Mouse (Mus musculus) embryonic facial prominence, embryonic 12.5 days (tissue): ENCODE results near the gene Kcnk1. TPM values are rescaled to one million over a fixed set of nuclear protein-coding genes. Genes with fewer than 3 reads are reported as not detected.

ENCODE experiments used
- ATAC-seq: fragments of 200-750 bp; cut with Nextera tagmentation; 2 replicates; pipeline ENCODE4 v1.8.0; 2017; ENCODE audit not compliant: insufficient number of reproducible peaks, insufficient read depth, low FRiP score, low TSS enrichment
- H3K27ac ChIP-seq: fragments of 300-500 bp; sonication (generic); 2 replicates; pipeline ENCODE4 v1.5.1; 2016; ENCODE audit warnings: mild to moderate bottlenecking
- H3K27me3 ChIP-seq: fragments of 300-500 bp; sonication (generic); 2 replicates; pipeline ENCODE4 v1.6.1; 2016; ENCODE audit warnings: mild to moderate bottlenecking, moderate library complexity
- H3K36me3 ChIP-seq: fragments of 300-500 bp; sonication (generic); 2 replicates; pipeline ENCODE4 v1.6.1; 2016; ENCODE audit warnings: mild to moderate bottlenecking
- H3K4me1 ChIP-seq: fragments of 300-500 bp; sonication (generic); 2 replicates; pipeline ENCODE4 v1.6.1; 2016
- H3K4me2 ChIP-seq: fragments of 300-500 bp; sonication (generic); replicated peaks from 2 replicates; pipeline ENCODE4 v1.6.1; 2016; ENCODE audit warnings: mild to moderate bottlenecking, moderate library complexity
- H3K4me3 ChIP-seq: fragments of 300-500 bp; sonication (generic); 2 replicates; pipeline ENCODE4 v1.5.1; 2016; ENCODE audit warnings: mild to moderate bottlenecking
- H3K9ac ChIP-seq: fragments of 300-500 bp; sonication (generic); 2 replicates; pipeline ENCODE4 v1.6.1; 2016; ENCODE audit warnings: mild to moderate bottlenecking, moderate library complexity
- H3K9me3 ChIP-seq: fragments of 300-500 bp; sonication (generic); 2 replicates; pipeline ENCODE4 v1.6.1; 2016; ENCODE audit warnings: mild to moderate bottlenecking, moderate library complexity
- WGBS: fragments of 180-500 bp; shearing (Covaris S2); methylation state at CpG from one replicate; pipeline ENCODE4 v1.1.7; 2016; 5-methylcytosine and 5-hydroxymethylcytosine counted together
- polyA plus RNA-seq: library from polyadenylated mRNA; unstranded; fragments of >200 nt; fragmentation: Nextera tagmentation; extraction: Ambion mirVana; gene quantifications from 2 replicates; pipeline ENCODE4 v1.2.1, GENCODE M21; 2016

Kcnk1 gene
- polyA plus RNA-seq, 1 experiment from 2014 or later = 23.8 TPM

GRCm38 (mm10) chr8:126023706-126024305, 28.8 kb downstream of the Kcnk1 start:
- H3K27me3 ChIP-seq = no peaks in the 10 kb centered on the region
- ATAC-seq = no peak
- H3K36me3 ChIP-seq = no peaks in the 10 kb centered on the region
- no peak overlapping the region for H3K4me2 ChIP-seq
- no peaks in the 10 kb centered on the region for H3K9me3 ChIP-seq
- 77% methylated on average over 3 of the region's 3 CpGs for WGBS
- H3K9ac ChIP-seq = no peak overlapping the region
- H3K4me1 ChIP-seq = no peaks in the 10 kb centered on the region
- no peak overlapping the region for H3K27ac ChIP-seq
- H3K4me3 ChIP-seq = no peak overlapping the region

GRCm38 (mm10) chr8:126024891-126025290, 29.9 kb downstream of the Kcnk1 start:
- WGBS = 88% methylated on average over 16 of the region's 16 CpGs
- ATAC-seq = no peak
- Histone ChIP-seq H3K4me3 (no peak overlapping the region), H3K36me3 (no peaks in the 10 kb centered on the region), H3K9me3 (no peaks in the 10 kb centered on the region), H3K4me1 (no peaks in the 10 kb centered on the region), H3K9ac (no peak overlapping the region), H3K27me3 (no peaks in the 10 kb centered on the region), H3K4me2 (no peak overlapping the region), H3K27ac (no peak overlapping the region)

- WGBS = 89% methylated on average over 9 of the region's 9 CpGs
- H3K27me3 ChIP-seq = no peaks in the 10 kb centered on the region
- no peak overlapping the region for H3K4me3 ChIP-seq
- H3K4me2 ChIP-seq = no peak overlapping the region
- H3K9ac ChIP-seq = no peak overlapping the region
- no peak for ATAC-seq
- H3K27ac ChIP-seq = no peak overlapping the region
- no peaks in the 10 kb centered on the region for H3K4me1 ChIP-seq
- no peaks in the 10 kb centered on the region for H3K9me3 ChIP-seq
- H3K36me3 ChIP-seq = no peaks in the 10 kb centered on the region
Observed at GRCm38 (mm10) chr8:126026121-126026520, 31.2 kb downstream of the Kcnk1 start.

- no peaks in the 10 kb centered on the region for H3K9me3 ChIP-seq
- no peak overlapping the region for H3K9ac ChIP-seq
Observed at GRCm38 (mm10) chr8:126026584-126026983, 31.6 kb downstream of the Kcnk1 start.

GRCm38 (mm10) chr8:126027486-126027885, 32.5 kb downstream of the Kcnk1 start:
- Histone ChIP-seq H3K4me1 (no peaks in the 10 kb centered on the region), H3K4me3 (no peak overlapping the region), H3K4me2 (no peak overlapping the region), H3K9me3 (no peaks in the 10 kb centered on the region), H3K36me3 (no peaks in the 10 kb centered on the region), H3K27me3 (no peaks in the 10 kb centered on the region), H3K9ac (no peak overlapping the region), H3K27ac (no peak overlapping the region)
- WGBS = 85% methylated on average over 6 of the region's 6 CpGs
- no peak for ATAC-seq

More at GRCm38 (mm10) chr8:126026584-126026983, 31.6 kb downstream of the Kcnk1 start:
- H3K36me3 ChIP-seq = no peaks in the 10 kb centered on the region
- H3K27ac ChIP-seq = no peak overlapping the region
- no peak overlapping the region for H3K4me2 ChIP-seq
- H3K4me3 ChIP-seq = no peak overlapping the region
- no peaks in the 10 kb centered on the region for H3K27me3 ChIP-seq
- H3K4me1 ChIP-seq = no peaks in the 10 kb centered on the region
- no peak for ATAC-seq
- WGBS = 81% methylated on average over 9 of the region's 9 CpGs

GRCm38 (mm10) chr8:126028941-126029340, 34.0 kb downstream of the Kcnk1 start:
- H3K27ac ChIP-seq = no peak overlapping the region
- H3K27me3 ChIP-seq = no peaks in the 10 kb centered on the region
- no peaks in the 10 kb centered on the region for H3K36me3 ChIP-seq
- ATAC-seq = no peak
- H3K9ac ChIP-seq = no peak overlapping the region
- 76% methylated on average over 6 of the region's 6 CpGs for WGBS
- no peaks in the 10 kb centered on the region for H3K4me1 ChIP-seq
- H3K9me3 ChIP-seq = no peaks in the 10 kb centered on the region
- H3K4me3 ChIP-seq = no peak overlapping the region
- no peak overlapping the region for H3K4me2 ChIP-seq

- H3K4me1 ChIP-seq = no peaks in the 10 kb centered on the region
- 73% methylated on average over 6 of the region's 6 CpGs for WGBS
- H3K4me3 ChIP-seq = no peak overlapping the region
- no peak for ATAC-seq
- H3K27me3 ChIP-seq = no peaks in the 10 kb centered on the region
- no peak overlapping the region for H3K9ac ChIP-seq
- H3K9me3 ChIP-seq = no peaks in the 10 kb centered on the region
- no peak overlapping the region for H3K4me2 ChIP-seq
- no peak overlapping the region for H3K27ac ChIP-seq
- no peaks in the 10 kb centered on the region for H3K36me3 ChIP-seq
Observed at GRCm38 (mm10) chr8:126032776-126033175, 37.8 kb downstream of the Kcnk1 start.

GRCm38 (mm10) chr8:126035046-126035445, 40.1 kb downstream of the Kcnk1 start:
- H3K27me3 ChIP-seq = no peaks in the 10 kb centered on the region
- WGBS = 88% methylated on average over 4 of the region's 4 CpGs

GRCm38 (mm10) chr8:126036340-126036739, 41.4 kb downstream of the Kcnk1 start:
- Histone ChIP-seq H3K9ac (no peak overlapping the region), H3K36me3 (no peaks in the 10 kb centered on the region), H3K27ac (no peak overlapping the region), H3K4me2 (no peak overlapping the region), H3K27me3 (no peaks in the 10 kb centered on the region), H3K4me1 (no peaks in the 10 kb centered on the region), H3K9me3 (no peaks in the 10 kb centered on the region), H3K4me3 (no peak overlapping the region)
- no peak for ATAC-seq
- 76% methylated on average over 5 of the region's 5 CpGs for WGBS

More at GRCm38 (mm10) chr8:126035046-126035445, 40.1 kb downstream of the Kcnk1 start:
- Histone ChIP-seq H3K9me3 (no peaks in the 10 kb centered on the region), H3K4me1 (no peaks in the 10 kb centered on the region), H3K4me3 (no peak overlapping the region), H3K27ac (no peak overlapping the region), H3K4me2 (no peak overlapping the region), H3K36me3 (no peaks in the 10 kb centered on the region), H3K9ac (no peak overlapping the region)
- ATAC-seq = no peak

GRCm38 (mm10) chr8:126045751-126046150, 50.8 kb downstream of the Kcnk1 start:
- no peaks in the 10 kb centered on the region for H3K9me3 ChIP-seq
- 90% methylated on average over 4 of the region's 4 CpGs for WGBS
- H3K4me2 ChIP-seq = no peak overlapping the region
- no peaks in the 10 kb centered on the region for H3K27me3 ChIP-seq
- H3K27ac ChIP-seq = no peak overlapping the region
- no peaks in the 10 kb centered on the region for H3K36me3 ChIP-seq
- no peak overlapping the region for H3K4me3 ChIP-seq
- ATAC-seq = no peak
- no peak overlapping the region for H3K9ac ChIP-seq
- no peaks in the 10 kb centered on the region for H3K4me1 ChIP-seq

GRCm38 (mm10) chr8:126053911-126054310, 58.9 kb downstream of the Kcnk1 start:
- no peaks in the 10 kb centered on the region for H3K27me3 ChIP-seq
- WGBS = 77% methylated on average over 4 of the region's 4 CpGs
- ATAC-seq = no peak

GRCm38 (mm10) chr8:126058876-126059275, 63.9 kb downstream of the Kcnk1 start:
- no peak overlapping the region for H3K4me3 ChIP-seq
- no peak overlapping the region for H3K4me2 ChIP-seq
- no peak for ATAC-seq
- no peaks in the 10 kb centered on the region for H3K27me3 ChIP-seq
- 79% methylated on average over 4 of the region's 4 CpGs for WGBS
- no peak overlapping the region for H3K27ac ChIP-seq
- no peaks in the 10 kb centered on the region for H3K9me3 ChIP-seq
- no peaks in the 10 kb centered on the region for H3K36me3 ChIP-seq
- no peak overlapping the region for H3K9ac ChIP-seq
- H3K4me1 ChIP-seq = no peaks in the 10 kb centered on the region

More at GRCm38 (mm10) chr8:126053911-126054310, 58.9 kb downstream of the Kcnk1 start:
- H3K9me3 ChIP-seq = no peaks in the 10 kb centered on the region
- H3K27ac ChIP-seq = no peak overlapping the region
- no peaks in the 10 kb centered on the region for H3K36me3 ChIP-seq
- H3K4me1 ChIP-seq = no peaks in the 10 kb centered on the region
- no peak overlapping the region for H3K4me2 ChIP-seq
- H3K4me3 ChIP-seq = no peak overlapping the region
- no peak overlapping the region for H3K9ac ChIP-seq
